Mouse (Mus musculus) spleen, adult 2 months (tissue): ENCODE measurements around the gene Gm20388. TPM values are rescaled to one million over a fixed set of nuclear protein-coding genes. Genes with fewer than 3 reads are reported as not detected.

Source experiments
- DNase-seq, 2 experiments: peaks; one replicate each; pipeline versions ENCODE4 v3.0.0 to v3.0.0-alpha.2; 2012 to 2021; ENCODE audit warnings: low spot score in 2 of 2, low read depth in 1 of 2
- H3K27ac ChIP-seq: fragments of 200-500 bp; 2 replicates; pipeline ENCODE4 v1.5.1; 2012; ENCODE audit warnings: low read length, inconsistent platforms; ENCODE audit not compliant: insufficient read depth
- H3K27me3 ChIP-seq: fragments of 200-500 bp; 2 replicates; pipeline ENCODE4 v1.6.1; 2012; ENCODE audit warnings: mild to moderate bottlenecking, moderate library complexity, low read length, inconsistent platforms; ENCODE audit not compliant: control insufficient read depth, insufficient read depth
- H3K36me3 ChIP-seq: fragments of 200-500 bp; 2 replicates; pipeline ENCODE4 v1.6.1; 2012; ENCODE audit warnings: mild to moderate bottlenecking, low read length, inconsistent platforms; ENCODE audit not compliant: control insufficient read depth, insufficient read depth
- H3K4me1 ChIP-seq: fragments of 200-500 bp; 2 replicates; pipeline ENCODE4 v1.6.1; 2011; ENCODE audit warnings: inconsistent platforms; ENCODE audit not compliant: control insufficient read depth, insufficient read depth, insufficient read length
- H3K4me3 ChIP-seq: fragments of 200-500 bp; 2 replicates; pipeline ENCODE4 v1.5.1; 2011; ENCODE audit warnings: mild to moderate bottlenecking, inconsistent platforms; ENCODE audit not compliant: insufficient read depth, insufficient read length; ENCODE audit errors: extremely low read depth
- CTCF ChIP-seq: fragments of 200-500 bp; IDR thresholded peaks from 2 replicates; pipeline ENCODE4 v1.5.1; 2011; ENCODE audit warnings: mild to moderate bottlenecking, inconsistent platforms; ENCODE audit not compliant: insufficient read depth, insufficient read length, insufficient replicate concordance; ENCODE audit errors: extremely low read depth
- POLR2A ChIP-seq: fragments of 200-500 bp; IDR thresholded peaks from 2 replicates; pipeline ENCODE4 v1.6.1; 2011; ENCODE audit warnings: low read depth, low read length, inconsistent platforms
- WGBS: fragments of 180-500 bp; shearing (Covaris S2); methylation state at CpG from one replicate; pipeline ENCODE4 v1.1.7; 2018; 5-methylcytosine and 5-hydroxymethylcytosine counted together
- polyA plus RNA-seq: library from polyadenylated mRNA; depleted of rRNA; stranded (reverse); fragments of >200 nt; gene quantifications from 2 replicates; pipeline ENCODE4 v1.2.3, GENCODE M21; 2012

Gm20388 gene
- polyA plus RNA-seq, 1 experiment, result 26.1 TPM

GRCm38 (mm10) chr8:122376365-122377231, 2466.0 kb downstream of the Gm20388 start, which contains the start of gene Zc3h18:
TSS of gene Zc3h18 (plus strand) at chr8:122376609.
- TF ChIP-seq CTCF (0 out of 2 replicates have a peak, but pooled peaks have one; percentile 8), POLR2A (peak; percentile 28; the same call in 1 of the 2 replicates)
- peak; percentile 95 to 99 for DNase-seq
- Histone ChIP-seq H3K36me3 (peaks cover 3% of the 10 kb centered on the region), H3K4me1 (no peaks in the 10 kb centered on the region; the same call in 1 of the 2 replicates), H3K27me3 (no peaks in the 10 kb centered on the region), H3K27ac (peak within 1 kb of the TSS; percentile 93), H3K4me3 (peak within 1 kb of the TSS; percentile 93)
- WGBS, result under 1% methylated on average over 98 of the region's 107 CpGs

- Histone ChIP-seq H3K4me1 (no peaks in the 10 kb centered on the region), H3K27ac (no peak overlapping the region), H3K27me3 (no peaks in the 10 kb centered on the region), H3K36me3 (peaks cover 26% of the 10 kb centered on the region), H3K4me3 (no peak overlapping the region)
- TF ChIP-seq CTCF (no peak), POLR2A (no peak)
- no peak for DNase-seq
- WGBS, result 91% methylated on average over 4 of the region's 4 CpGs
These were observed 2472.4 kb downstream of the Gm20388 start for GRCm38 (mm10) chr8:122383039-122383438.

GRCm38 (mm10) chr8:122389357-122389756, 2478.7 kb downstream of the Gm20388 start:
- H3K4me1 ChIP-seq, result no peaks in the 10 kb centered on the region
- no peaks in the 10 kb centered on the region for H3K27me3 ChIP-seq
- no peak for DNase-seq
- 94% methylated on average over 3 of the region's 3 CpGs for WGBS
- peaks cover 31% of the 10 kb centered on the region for H3K36me3 ChIP-seq
- no peak overlapping the region for H3K4me3 ChIP-seq
- no peak overlapping the region for H3K27ac ChIP-seq
- no peak for TF ChIP-seq CTCF
- no peak for TF ChIP-seq POLR2A

GRCm38 (mm10) chr8:122390758-122391157, 2480.1 kb downstream of the Gm20388 start:
- Histone ChIP-seq H3K4me3 (no peak overlapping the region), H3K36me3 (peaks cover 29% of the 10 kb centered on the region), H3K27me3 (no peaks in the 10 kb centered on the region), H3K4me1 (no peaks in the 10 kb centered on the region), H3K27ac (no peak overlapping the region)
- 83% methylated on average over 3 of the region's 3 CpGs for WGBS
- no peak for TF ChIP-seq CTCF
- no peak for TF ChIP-seq POLR2A
- DNase-seq, result no peak

GRCm38 (mm10) chr8:122393717-122394116, 2483.1 kb downstream of the Gm20388 start:
- H3K27me3 ChIP-seq, result no peaks in the 10 kb centered on the region
- no peak for TF ChIP-seq CTCF
- TF ChIP-seq POLR2A, result no peak
- H3K4me3 ChIP-seq, result no peak overlapping the region
- no peak for DNase-seq
- H3K4me1 ChIP-seq, result no peaks in the 10 kb centered on the region
- no peak overlapping the region for H3K27ac ChIP-seq
- H3K36me3 ChIP-seq, result peaks cover 25% of the 10 kb centered on the region

- H3K4me1 ChIP-seq, result no peaks in the 10 kb centered on the region
- no peak overlapping the region for H3K4me3 ChIP-seq
- TF ChIP-seq POLR2A (no peak), CTCF (no peak)
- no peak overlapping the region for H3K27ac ChIP-seq
- no peak for DNase-seq
- no peaks in the 10 kb centered on the region for H3K27me3 ChIP-seq
- peaks cover 32% of the 10 kb centered on the region for H3K36me3 ChIP-seq
- WGBS, result 92% methylated on average over 6 of the region's 6 CpGs
These were observed 2484.7 kb downstream of the Gm20388 start for GRCm38 (mm10) chr8:122395291-122395690.

- no peak for TF ChIP-seq CTCF
- no peak for TF ChIP-seq POLR2A
These were observed 2487.5 kb downstream of the Gm20388 start for GRCm38 (mm10) chr8:122398186-122398585.

More at GRCm38 (mm10) chr8:122398186-122398585, 2487.5 kb downstream of the Gm20388 start:
- Histone ChIP-seq H3K36me3 (peaks cover 48% of the 10 kb centered on the region), H3K27ac (no peak overlapping the region), H3K4me3 (no peak overlapping the region), H3K27me3 (no peaks in the 10 kb centered on the region), H3K4me1 (no peaks in the 10 kb centered on the region)
- 95% methylated on average over 9 of the region's 9 CpGs for WGBS
- no peak for DNase-seq
